Mouse (Mus musculus): ENCODE measurements around the gene Tnnt1.

Gene Tnnt1

GRCm38 (mm10) chr7:4496468-4496867 is 19.7 kb downstream of the Tnnt1 start:
- DNase-seq, result no peak

GRCm38 (mm10) chr7:4493991-4494390 is 22.2 kb downstream of the Tnnt1 start:
- DNase-seq, result no peak

GRCm38 (mm10) chr7:4492284-4493224 is 23.6 kb downstream of the Tnnt1 start:
- no peak for DNase-seq

- DNase-seq, result no peak
Measured at GRCm38 (mm10) chr7:4491308-4491707, 24.9 kb downstream of the Tnnt1 start.

- no peak for DNase-seq
Measured at GRCm38 (mm10) chr7:4482281-4482680, 33.9 kb downstream of the Tnnt1 start.

- DNase-seq, result peak; percentile 64
Measured at GRCm38 (mm10) chr7:4479674-4480073, 36.5 kb downstream of the Tnnt1 start.

GRCm38 (mm10) chr7:4478796-4479291 is 37.3 kb downstream of the Tnnt1 start:
- no peak for DNase-seq

GRCm38 (mm10) chr7:4478021-4478795 is 38.0 kb downstream of the Tnnt1 start:
- DNase-seq, result peak; percentile 94

GRCm38 (mm10) chr7:4473940-4474339 is 42.2 kb downstream of the Tnnt1 start:
- DNase-seq, result no peak

- peak; percentile 89 for DNase-seq
Measured at GRCm38 (mm10) chr7:4471179-4471555, 45.0 kb downstream of the Tnnt1 start.

- DNase-seq, result peak; percentile 84
Measured at GRCm38 (mm10) chr7:4470275-4471178, 45.7 kb downstream of the Tnnt1 start.

GRCm38 (mm10) chr7:4467801-4468200 is 48.4 kb downstream of the Tnnt1 start:
- DNase-seq, result no peak

GRCm38 (mm10) chr7:4464194-4464824 is 51.9 kb downstream of the Tnnt1 start:
- DNase-seq, result no peak

GRCm38 (mm10) chr7:4460576-4461434 is 55.4 kb downstream of the Tnnt1 start, which contains the start of gene Eps8l1:
Eps8l1 (plus strand) TSS chr7:4460674.
- no peak for DNase-seq

Data from embryo, embryonic 11 days (tissue).